Mouse (Mus musculus): Measurements from ENCODE around the gene Glis1.
A peak's percentile ranks its signal among the peaks of the same experiment; 100 is the strongest.

- TF ChIP-seq CTCF (IDR thresholded peaks at IDR 0.05; ENCODE audit: low read depth, low read length) (peak; percentile 3; the same call in 1 of the 2 replicates), TAL1 (conservative IDR thresholded peaks at IDR 0.05; ENCODE audit: low read depth, low read length) (no peak)
Measured at GRCm38 (mm10) chr4:107652598-107653279, 218.3 kb downstream of the Glis1 start.

Measured in G1E (cell line).